8 mouse cellular contexts compared by ENCODE assay signal in genomic region chr2:181219538-181220216, GRCm38 (mm10). TPM values are rescaled to one million over a fixed set of nuclear protein-coding genes. Genes with fewer than 3 reads are reported as not detected.
DNase-seq lines count a peak whose midpoint lies in the region; ATAC-seq lines count a peak whose summit lies in the region.

TSS of gene Fndc11 (plus strand) at chr2:181220013.

- ATAC-seq in common myeloid progenitor, adult 5-6 weeks (replicated peaks; ENCODE audit: low read depth, poor library complexity, severe bottlenecking): peak; percentile 96

- peak; percentile 98 for DNase-seq in R1 (ENCODE audit: low read depth, low spot score)
- DNase-seq in gastrocnemius, postnatal 10 days: peak; percentile 63
- peak; percentile 73 for DNase-seq in hindlimb bud, embryonic 11.5 days (ENCODE audit: extremely low spot score, low read depth, low spot score)
- peak; percentile 37 to 40 for DNase-seq in left cerebral cortex, adult 18-20 months (ENCODE audit: low spot score in 2 of 2)
- DNase-seq in lung, postnatal 25 days (ENCODE audit: low spot score): peak; percentile 93
- DNase-seq in retina, postnatal 1 day: peak; percentile 77
- DNase-seq in thymus, postnatal 36 days: peak; percentile 88 to 96

RNA-seq across cellular contexts. Expression of gene Fndc11, which starts in this region (rescaled TPM):
- total RNA-seq in common myeloid progenitor, adult 5-6 weeks (2017): not detected in 2 replicates
- total RNA-seq in gastrocnemius, postnatal 10 days (2021): not detected
- not detected for total RNA-seq in left cerebral cortex, adult 18-20 months (2021)

Comparison
In these comparisons a context has a peak if more than half of its experiments do, and no peak if none do; other contexts are left out.
1. Peak in every context shown above with its lines: DNase-seq and ATAC-seq.
2. Peak in ATAC-seq in common myeloid progenitor, adult 5-6 weeks; RNA of the gene not detected or under 1 TPM.
3. Peak in DNase-seq in gastrocnemius, postnatal 10 days; RNA of the gene not detected or under 1 TPM.
4. Peak in DNase-seq in left cerebral cortex, adult 18-20 months; RNA of the gene not detected or under 1 TPM.
5. DNase-seq: peak in every context shown above with its lines; median percentile 98 in R1; 93 in lung, postnatal 25 days; 92 in thymus, postnatal 36 days; 77 in retina, postnatal 1 day; 73 in hindlimb bud, embryonic 11.5 days; 63 in gastrocnemius, postnatal 10 days; 38 in left cerebral cortex, adult 18-20 months.